Mouse (Mus musculus) E14TG2a.4 (cell line): Measurements from ENCODE around the gene Rgs9.

Experiments
- H3K27me3 ChIP-seq: 2 replicates; pipeline ENCODE4 v1.6.1; 2014; ENCODE audit warnings: low read length, control low read depth; ENCODE audit not compliant: insufficient read depth
- H3K36me3 ChIP-seq: 2 replicates; pipeline ENCODE4 v1.6.1; 2014; ENCODE audit warnings: low read length, control low read depth; ENCODE audit not compliant: insufficient read depth
- H3K4me1 ChIP-seq: replicated peaks from 2 replicates; pipeline ENCODE4 v1.6.1; 2014; ENCODE audit warnings: low read depth, low read length, control low read depth
- H3K4me3 ChIP-seq: replicated peaks from 2 replicates; pipeline ENCODE4 v1.5.1; 2014; ENCODE audit warnings: mild to moderate bottlenecking, low read length
- H3K9me3 ChIP-seq: 2 replicates; pipeline ENCODE4 v1.6.1; 2014; ENCODE audit warnings: low read length, control low read depth
- CTCF ChIP-seq: conservative IDR thresholded peaks from 2 replicates; pipeline ENCODE4 v1.5.1; 2014; ENCODE audit warnings: low read length
- NANOG ChIP-seq: IDR thresholded peaks from 2 replicates; pipeline ENCODE4 v1.6.1; 2014; ENCODE audit warnings: borderline replicate concordance, low read length, mixed read lengths
- POU5F1 ChIP-seq: IDR thresholded peaks from 2 replicates; pipeline ENCODE4 v1.6.1; 2014; ENCODE audit warnings: low read length, borderline replicate concordance

The Rgs9 gene

DNA sequence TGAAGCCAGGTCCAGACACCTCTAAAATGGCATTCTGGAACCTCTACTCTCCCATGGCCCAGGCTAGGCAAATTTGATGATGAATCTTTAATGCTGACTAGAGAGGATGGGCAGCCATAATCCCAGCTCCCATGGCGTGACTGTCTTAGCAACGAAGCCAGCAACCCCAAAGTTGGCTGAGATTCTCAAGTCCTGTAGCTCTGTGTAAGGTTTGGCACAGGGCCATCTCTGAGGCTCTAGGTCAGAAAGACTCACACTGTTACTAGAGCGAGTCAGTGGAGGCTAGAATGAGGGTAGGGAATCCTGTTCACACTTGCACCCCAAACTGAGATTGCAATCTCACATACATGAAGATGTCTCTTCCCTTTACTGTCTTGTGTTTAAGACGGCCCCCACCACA, 57.8 kb downstream of the Rgs9 start:
- no peak overlapping the region for H3K4me3 ChIP-seq
- H3K4me1 ChIP-seq, result peaks cover 20% of the 10 kb centered on the region
- H3K36me3 ChIP-seq, result no peaks in the 10 kb centered on the region
- no peaks in the 10 kb centered on the region for H3K9me3 ChIP-seq
- no peak for TF ChIP-seq POU5F1
- H3K27me3 ChIP-seq, result peaks cover 21% of the 10 kb centered on the region

DNA sequence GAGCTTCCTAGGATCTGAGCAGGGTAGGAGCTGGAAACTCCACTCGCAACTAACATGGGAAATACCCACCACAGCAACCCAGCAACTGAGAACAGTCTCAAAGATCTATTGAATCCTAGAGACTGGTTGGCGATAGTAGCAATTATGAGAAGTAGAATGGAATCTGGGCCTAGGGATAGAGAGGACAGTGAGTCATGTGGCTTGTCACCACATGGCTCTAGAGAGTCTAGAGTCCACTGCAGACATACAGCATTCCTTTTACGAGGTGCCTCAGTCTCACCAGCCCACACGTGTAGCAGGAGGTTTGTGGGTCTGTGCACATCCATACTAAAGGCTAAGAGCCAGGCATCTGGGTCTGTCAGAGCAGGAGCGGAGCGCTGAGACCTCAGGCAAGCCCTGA, 59.3 kb downstream of the Rgs9 start:
- Histone ChIP-seq H3K4me3 (no peak overlapping the region), H3K27me3 (peaks cover 15% of the 10 kb centered on the region; the same call in 1 of the 2 replicates), H3K36me3 (no peaks in the 10 kb centered on the region), H3K9me3 (no peaks in the 10 kb centered on the region), H3K4me1 (peaks cover 15% of the 10 kb centered on the region)
- TF ChIP-seq CTCF (no peak), NANOG (no peak), POU5F1 (no peak)

DNA sequence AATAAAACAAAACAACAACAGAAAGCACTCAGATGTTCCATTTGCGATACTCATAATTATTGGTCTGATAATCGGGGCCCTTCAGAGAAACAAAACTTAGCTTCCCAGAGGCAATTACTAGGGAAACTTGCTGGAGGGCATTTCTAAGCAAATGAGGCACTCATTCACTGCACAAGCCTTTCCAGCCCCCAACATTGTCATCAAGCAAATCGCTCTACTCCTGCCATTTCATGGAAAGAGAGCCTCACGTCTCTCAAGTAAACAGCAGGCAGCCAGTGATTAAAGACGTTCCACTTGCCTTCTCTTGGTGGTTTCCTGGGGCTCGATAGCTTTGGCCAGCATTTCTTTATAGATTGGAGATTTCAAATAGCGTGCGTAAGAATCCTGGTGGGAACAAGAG, 60.1 kb downstream of the Rgs9 start:
- Histone ChIP-seq H3K4me3 (no peak overlapping the region), H3K9me3 (no peaks in the 10 kb centered on the region), H3K36me3 (no peaks in the 10 kb centered on the region), H3K4me1 (peaks cover 15% of the 10 kb centered on the region), H3K27me3 (peaks cover 15% of the 10 kb centered on the region; the same call in 1 of the 2 replicates)
- no peak for TF ChIP-seq POU5F1
- no peak for TF ChIP-seq NANOG
- no peak for TF ChIP-seq CTCF

DNA sequence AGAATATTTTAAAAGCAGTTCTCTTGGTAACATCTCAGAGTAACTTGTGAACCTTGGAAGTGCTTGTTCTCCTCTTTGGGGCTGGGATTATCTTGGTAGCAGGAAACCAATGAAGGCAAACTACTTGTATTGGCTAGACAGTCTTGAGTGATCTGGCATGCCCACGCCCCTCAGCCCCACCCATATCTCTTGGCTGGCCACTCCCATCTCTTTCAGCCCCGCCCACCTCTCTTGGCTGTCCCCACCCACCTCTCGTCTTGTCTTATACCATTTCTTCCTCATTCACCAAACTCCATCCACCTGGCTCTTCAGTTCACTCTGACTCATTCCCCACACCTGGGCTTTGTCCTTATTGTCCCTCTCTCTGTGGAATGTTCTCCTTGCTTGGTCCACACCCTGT, 64.3 kb downstream of the Rgs9 start:
- TF ChIP-seq POU5F1 (no peak), CTCF (no peak), NANOG (no peak)
- no peak overlapping the region for H3K4me3 ChIP-seq
- H3K36me3 ChIP-seq, result no peaks in the 10 kb centered on the region
- H3K9me3 ChIP-seq, result no peaks in the 10 kb centered on the region
- peaks cover 6% of the 10 kb centered on the region; the same call in 1 of the 2 replicates for H3K27me3 ChIP-seq
- H3K4me1 ChIP-seq, result peaks cover 11% of the 10 kb centered on the region

DNA sequence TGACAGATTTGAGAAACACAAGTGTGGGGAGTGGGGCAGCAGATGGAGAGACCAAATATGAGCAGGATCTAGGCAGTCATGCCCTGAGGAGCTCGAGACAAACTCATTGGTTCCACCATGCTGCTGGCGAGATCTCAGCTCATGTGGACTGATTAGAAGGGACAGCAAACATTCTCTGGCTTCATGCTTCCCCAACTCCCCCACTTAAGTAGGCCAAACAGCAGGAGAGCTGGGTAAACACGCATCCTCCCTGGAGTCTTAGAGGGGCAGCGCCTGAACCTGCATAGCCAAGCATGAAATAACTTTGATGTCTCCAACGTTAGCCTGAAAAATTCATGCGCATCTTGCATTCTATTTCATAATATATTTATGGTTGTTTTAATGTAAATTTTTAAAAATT, 65.1 kb downstream of the Rgs9 start:
- Histone ChIP-seq H3K4me3 (no peak overlapping the region), H3K27me3 (peaks cover 4% of the 10 kb centered on the region; the same call in 1 of the 2 replicates), H3K9me3 (no peaks in the 10 kb centered on the region)

DNA sequence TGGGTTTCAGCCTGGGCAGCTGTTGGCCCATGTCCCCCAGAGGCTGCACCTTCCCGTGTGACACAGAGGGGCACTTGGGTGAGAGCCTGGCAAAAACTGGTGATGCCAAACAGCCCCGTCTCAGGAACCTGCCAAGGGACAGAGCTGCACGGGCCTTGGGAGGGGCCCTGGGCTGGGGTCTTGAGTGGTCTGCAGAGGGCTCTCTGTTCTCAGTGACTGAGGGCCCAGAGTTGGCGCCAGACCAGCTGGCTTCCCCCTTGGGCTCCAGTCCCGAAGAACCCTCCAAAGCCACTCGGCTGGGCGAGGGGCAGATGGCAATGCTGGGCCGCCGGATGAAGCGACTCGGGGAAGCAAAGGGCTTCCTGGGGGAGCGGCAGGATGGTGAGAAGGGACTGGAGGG, 70.8 kb downstream of the Rgs9 start:
- no peaks in the 10 kb centered on the region for H3K4me1 ChIP-seq
- H3K9me3 ChIP-seq, result no peaks in the 10 kb centered on the region
- no peaks in the 10 kb centered on the region for H3K36me3 ChIP-seq
- H3K4me3 ChIP-seq, result no peak overlapping the region
- TF ChIP-seq POU5F1 (no peak), NANOG (no peak), CTCF (no peak)
- H3K27me3 ChIP-seq, result peaks cover 11% of the 10 kb centered on the region; the same call in 1 of the 2 replicates

More for the DNA sequence above, 65.1 kb downstream of the Rgs9 start:
- Histone ChIP-seq H3K4me1 (peaks cover 5% of the 10 kb centered on the region), H3K36me3 (no peaks in the 10 kb centered on the region)
- TF ChIP-seq POU5F1, result no peak
- TF ChIP-seq NANOG, result no peak
- TF ChIP-seq CTCF, result no peak

DNA sequence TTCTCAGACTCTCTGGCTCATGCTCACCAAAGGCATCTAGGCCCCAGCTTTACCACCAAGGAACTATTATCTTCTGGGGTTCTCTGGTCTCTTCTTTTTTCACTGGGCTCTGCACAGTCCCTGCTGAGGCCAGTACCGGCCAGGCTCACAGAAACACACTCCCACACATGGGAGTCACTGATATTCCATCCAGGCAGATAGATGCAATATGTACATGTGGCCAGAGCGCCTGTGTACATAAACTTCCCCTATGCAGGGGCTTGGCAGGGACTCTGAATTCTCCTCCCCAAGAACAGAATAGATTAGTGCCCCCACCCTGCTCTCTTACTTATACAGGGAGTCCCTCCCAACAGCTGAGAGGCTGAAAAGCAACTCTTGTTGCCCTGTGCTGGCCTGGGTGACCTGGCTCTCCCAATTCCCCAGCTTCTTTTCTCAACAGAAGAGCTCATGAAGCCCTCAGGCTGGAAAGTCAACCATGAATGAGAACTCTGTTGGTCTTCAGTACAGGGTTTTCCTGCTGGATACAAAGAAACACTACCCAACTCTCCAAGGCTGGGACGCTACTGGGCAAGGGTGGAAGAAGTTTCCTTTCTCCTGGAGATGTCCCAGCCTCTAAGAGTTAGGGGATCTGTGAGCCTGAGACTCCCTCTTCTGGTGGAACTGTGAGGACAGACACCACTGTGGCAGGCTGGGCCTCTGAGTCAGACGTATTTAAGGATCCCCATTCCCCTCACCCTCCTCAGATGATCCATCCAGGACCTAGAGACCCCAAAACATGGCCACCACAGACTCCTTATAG, 76.5 kb downstream of the Rgs9 start:
- Histone ChIP-seq H3K27me3 (peaks cover 12% of the 10 kb centered on the region), H3K4me1 (no peaks in the 10 kb centered on the region), H3K9me3 (peaks cover 12% of the 10 kb centered on the region), H3K36me3 (no peaks in the 10 kb centered on the region), H3K4me3 (no peak overlapping the region)
- TF ChIP-seq POU5F1, result no peak
- no peak for TF ChIP-seq NANOG
- TF ChIP-seq CTCF, result no peak

DNA sequence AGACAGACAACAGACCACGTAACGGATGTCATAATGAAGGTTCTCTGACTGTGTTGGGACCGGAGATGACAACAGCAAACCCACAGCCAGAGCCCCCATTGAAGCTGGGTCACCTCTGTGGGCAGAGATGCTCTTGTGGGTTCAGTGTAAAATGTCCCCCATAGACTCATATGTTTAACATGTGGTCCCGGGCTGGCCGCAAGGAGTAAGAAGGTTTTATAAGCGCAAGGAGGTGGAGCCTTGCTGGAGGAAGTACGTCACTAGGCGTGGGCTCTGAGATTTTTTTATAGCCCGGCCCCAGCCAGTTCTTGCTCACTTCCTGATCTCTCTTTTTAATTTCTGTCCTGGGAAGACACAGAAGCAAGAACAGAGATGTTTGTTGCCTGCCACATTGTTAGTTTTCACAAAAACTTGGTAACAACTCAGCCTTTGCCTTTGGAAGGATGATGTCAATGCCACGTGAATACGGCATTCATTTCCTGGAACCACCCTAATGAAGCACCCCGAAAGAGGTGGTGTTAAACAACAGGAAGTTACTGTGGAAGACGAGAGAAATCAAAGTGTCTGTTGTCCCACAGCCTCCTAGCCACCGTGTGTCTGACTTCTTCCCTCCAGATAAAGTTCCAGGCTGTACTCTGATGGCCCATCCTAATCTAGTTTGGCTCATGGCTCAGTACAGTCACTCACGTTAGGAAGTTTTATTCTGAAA, 79.1 kb downstream of the Rgs9 start:
- Histone ChIP-seq H3K27me3 (peaks cover 10% of the 10 kb centered on the region), H3K36me3 (no peaks in the 10 kb centered on the region), H3K9me3 (peaks cover 12% of the 10 kb centered on the region), H3K4me3 (no peak overlapping the region), H3K4me1 (no peaks in the 10 kb centered on the region)
- TF ChIP-seq CTCF, result no peak
- TF ChIP-seq POU5F1, result no peak
- TF ChIP-seq NANOG, result no peak
